Mouse (Mus musculus) embryonic facial prominence, embryonic 13.5 days (tissue): ENCODE data around the gene Akt1. TPM values are rescaled to one million over a fixed set of nuclear protein-coding genes. Genes with fewer than 3 reads are reported as not detected.

Experiments used
- ATAC-seq: fragments of 200-750 bp; cut with Nextera tagmentation; 2 replicates; pipeline ENCODE4 v1.8.0; 2017; ENCODE audit warnings: low read depth; ENCODE audit not compliant: insufficient number of reproducible peaks, insufficient read depth, low FRiP score, low TSS enrichment
- H3K27ac ChIP-seq: fragments of 300-500 bp; sonication (generic); 2 replicates; pipeline ENCODE4 v1.5.1; 2015; ENCODE audit warnings: moderate library complexity, mild to moderate bottlenecking, inconsistent platforms
- H3K27me3 ChIP-seq: fragments of 300-500 bp; sonication (generic); 2 replicates; pipeline ENCODE4 v1.6.1; 2015; ENCODE audit warnings: mild to moderate bottlenecking, inconsistent platforms
- H3K36me3 ChIP-seq: fragments of 300-500 bp; sonication (generic); 2 replicates; pipeline ENCODE4 v1.6.1; 2015; ENCODE audit warnings: mild to moderate bottlenecking, inconsistent platforms
- H3K4me1 ChIP-seq: fragments of 300-500 bp; sonication (generic); 2 replicates; pipeline ENCODE4 v1.6.1; 2015; ENCODE audit warnings: inconsistent platforms
- H3K4me2 ChIP-seq: fragments of 300-500 bp; sonication (generic); 2 replicates; pipeline ENCODE4 v1.6.1; 2015; ENCODE audit warnings: moderate library complexity, mild to moderate bottlenecking, inconsistent platforms
- H3K4me3 ChIP-seq: fragments of 300-500 bp; sonication (generic); 2 replicates; pipeline ENCODE4 v1.5.1; 2015; ENCODE audit warnings: mild to moderate bottlenecking, inconsistent platforms
- H3K9ac ChIP-seq: fragments of 300-500 bp; sonication (generic); 2 replicates; pipeline ENCODE4 v1.6.1; 2015; ENCODE audit warnings: mild to moderate bottlenecking, inconsistent platforms
- H3K9me3 ChIP-seq: fragments of 300-500 bp; sonication (generic); 2 replicates; pipeline ENCODE4 v1.6.1; 2016; ENCODE audit warnings: inconsistent platforms
- WGBS: fragments of 180-500 bp; shearing (Covaris S2); methylation state at CpG from one replicate; pipeline ENCODE4 v1.1.7; 2015; ENCODE audit warnings: mixed read lengths; 5-methylcytosine and 5-hydroxymethylcytosine counted together
- polyA plus RNA-seq: library from polyadenylated mRNA; unstranded; fragments of >200 nt; fragmentation: Nextera tagmentation; extraction: Ambion mirVana; gene quantifications from 2 replicates; pipeline ENCODE4 v1.2.1, GENCODE M21; 2015

The Akt1 gene
- polyA plus RNA-seq, 1 experiment from 2014 or later = 49.7 TPM

DNA sequence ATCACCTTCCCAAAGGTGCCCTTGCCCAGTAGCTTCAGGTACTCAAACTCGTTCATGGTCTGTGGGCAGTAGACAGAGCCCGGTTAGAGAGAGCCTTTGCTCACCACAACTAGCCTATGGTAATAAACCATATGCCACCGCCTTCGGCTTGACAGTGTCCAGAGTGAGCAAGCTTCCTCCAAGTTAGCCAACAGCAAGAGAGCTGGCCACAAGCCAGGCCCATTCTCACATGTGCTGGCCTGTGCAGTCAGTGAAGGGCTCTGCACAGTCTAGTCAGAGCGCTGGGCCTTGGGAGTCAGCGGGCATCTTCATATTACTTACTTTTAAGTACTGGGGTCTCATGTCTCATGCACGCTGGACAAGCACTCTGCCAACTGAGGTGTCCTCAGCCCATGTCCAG is 16.1 kb downstream of the Akt1 start:
- ATAC-seq = no peak
- no peaks in the 10 kb centered on the region for H3K9me3 ChIP-seq
- 96% methylated on average over 7 of the region's 7 CpGs for WGBS
- H3K27me3 ChIP-seq = no peaks in the 10 kb centered on the region
- no peak overlapping the region for H3K27ac ChIP-seq
- H3K4me1 ChIP-seq = peaks cover 36% of the 10 kb centered on the region
- no peak overlapping the region for H3K4me2 ChIP-seq
- H3K9ac ChIP-seq = no peak overlapping the region
- H3K36me3 ChIP-seq = peaks cover 100% of the 10 kb centered on the region
- H3K4me3 ChIP-seq = no peak overlapping the region

DNA sequence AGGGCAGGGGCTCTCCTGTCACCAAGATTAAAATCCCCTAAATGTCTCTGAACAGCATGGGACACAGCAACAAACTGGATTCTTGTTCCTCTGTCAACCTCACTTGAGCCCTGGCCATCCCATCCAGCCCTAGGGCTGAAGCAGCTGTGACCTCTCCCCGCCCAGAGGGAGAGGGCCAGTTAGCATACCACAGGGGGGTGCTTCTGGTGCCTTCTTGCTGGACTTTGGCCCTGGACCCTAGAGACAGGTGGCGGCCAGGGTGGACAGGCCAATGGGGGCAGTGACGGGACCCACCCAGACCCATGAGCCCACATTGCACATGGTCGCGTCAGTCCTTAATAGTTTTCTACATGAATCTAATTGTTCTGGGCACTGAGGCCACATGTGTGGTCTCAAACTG is 20.6 kb downstream of the Akt1 start:
- H3K4me2 ChIP-seq = no peak overlapping the region
- H3K27me3 ChIP-seq = no peaks in the 10 kb centered on the region
- 88% methylated on average over 5 of the region's 5 CpGs for WGBS
- no peak overlapping the region for H3K4me3 ChIP-seq
- H3K4me1 ChIP-seq = no peaks in the 10 kb centered on the region
- no peaks in the 10 kb centered on the region for H3K9me3 ChIP-seq
- ATAC-seq = no peak
- H3K27ac ChIP-seq = 0 out of 2 replicates have a peak overlapping the region, but pooled peaks have one; percentile 2
- H3K36me3 ChIP-seq = peaks cover 99% of the 10 kb centered on the region
- 0 out of 2 replicates have a peak overlapping the region, but pooled peaks have one; percentile 6 for H3K9ac ChIP-seq

DNA sequence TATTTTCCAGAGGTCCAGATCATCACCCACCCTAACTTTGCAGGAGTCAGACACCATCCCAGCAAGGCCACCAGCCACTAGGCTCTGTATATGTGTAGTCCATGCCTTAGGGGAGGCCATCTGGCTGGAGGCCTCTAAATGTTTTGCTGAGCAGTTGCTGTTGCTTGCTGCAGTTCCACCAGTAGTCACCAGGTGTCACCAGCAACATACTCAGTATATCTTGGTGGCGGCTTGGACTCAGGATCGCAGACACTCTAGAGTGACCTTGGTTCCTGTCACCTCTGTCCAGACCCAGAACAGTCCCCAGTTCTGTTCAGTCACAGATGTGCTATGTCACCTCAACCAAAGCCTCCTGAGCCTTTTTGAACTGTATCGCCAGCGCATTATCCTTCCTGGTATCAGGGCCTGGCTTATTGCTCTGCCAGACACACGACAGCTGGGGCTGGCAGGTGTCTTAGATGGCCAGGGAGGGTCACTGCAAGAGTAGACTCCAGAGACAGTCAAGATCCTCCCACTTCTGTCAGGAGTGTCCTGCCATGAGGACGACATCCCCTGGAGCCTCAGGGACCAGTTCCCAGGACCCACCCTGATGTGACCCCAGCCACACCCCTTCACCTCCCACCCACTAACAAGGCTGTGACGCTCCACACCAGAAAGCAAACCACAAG is 21.4 kb downstream of the Akt1 start:
- Histone ChIP-seq H3K4me3 (no peak overlapping the region), H3K27ac (no peak overlapping the region), H3K4me2 (no peak overlapping the region), H3K9me3 (no peaks in the 10 kb centered on the region), H3K9ac (no peak overlapping the region), H3K27me3 (no peaks in the 10 kb centered on the region), H3K4me1 (no peaks in the 10 kb centered on the region), H3K36me3 (peaks cover 99% of the 10 kb centered on the region)
- no peak for ATAC-seq
- 57% methylated on average over 7 of the region's 7 CpGs for WGBS

DNA sequence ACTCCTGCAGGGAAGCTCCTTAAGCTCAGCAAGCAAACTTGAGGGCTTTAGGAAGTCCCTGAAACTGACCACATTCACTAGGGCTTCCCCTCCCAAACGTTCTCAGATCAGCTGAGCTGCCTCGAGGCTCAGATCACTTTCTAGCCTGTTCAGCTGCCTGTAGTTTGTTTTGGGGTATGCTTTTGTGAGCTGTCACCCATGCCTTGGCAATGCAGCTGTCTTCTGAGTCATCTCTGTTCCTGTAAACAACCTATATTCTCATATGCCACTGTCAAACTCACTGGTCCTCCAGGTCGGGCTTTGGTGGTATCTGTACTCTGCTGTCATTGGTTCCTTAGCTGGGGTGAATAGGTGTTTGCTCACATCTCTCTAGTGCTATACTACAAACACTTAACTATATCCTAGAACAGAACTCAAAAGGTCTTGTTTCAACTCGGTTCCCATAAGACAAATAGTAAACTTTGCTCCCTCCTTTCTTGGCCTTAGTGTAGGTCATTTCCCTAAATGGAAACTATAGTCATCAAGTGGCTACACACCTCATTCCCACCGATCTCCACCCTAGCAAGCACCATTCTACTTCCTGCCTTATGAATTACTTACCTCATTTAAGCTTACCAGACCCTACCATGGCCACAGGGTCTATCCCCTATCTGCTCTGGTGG is 22.8 kb downstream of the Akt1 start:
- WGBS = 72% methylated on average over 5 of the region's 5 CpGs
- ATAC-seq = no peak
- no peak overlapping the region for H3K9ac ChIP-seq
- no peaks in the 10 kb centered on the region for H3K9me3 ChIP-seq
- no peak overlapping the region for H3K27ac ChIP-seq
- no peak overlapping the region for H3K4me2 ChIP-seq
- peaks cover 99% of the 10 kb centered on the region for H3K36me3 ChIP-seq
- H3K4me1 ChIP-seq = no peaks in the 10 kb centered on the region; the same call in 1 of the 2 replicates
- H3K4me3 ChIP-seq = no peak overlapping the region
- no peaks in the 10 kb centered on the region for H3K27me3 ChIP-seq

DNA sequence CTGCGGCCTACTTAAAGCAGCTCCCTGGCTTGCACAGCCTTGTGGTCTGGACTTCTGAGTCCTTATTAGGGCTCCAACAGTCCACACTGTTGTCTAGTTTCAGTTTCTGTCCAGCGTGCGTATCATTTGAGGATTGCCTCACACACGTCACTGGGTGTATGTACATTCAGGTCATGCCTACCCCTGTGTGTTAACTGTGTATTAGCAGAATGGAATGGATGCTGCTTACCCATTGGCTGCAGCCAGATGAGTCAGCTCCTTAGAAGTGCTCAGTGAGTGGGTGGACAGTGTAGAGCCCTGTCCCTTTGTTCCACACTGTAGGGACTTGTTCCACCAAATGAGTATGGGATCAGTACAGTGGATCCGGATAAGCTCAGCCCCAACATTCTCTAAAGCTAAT is 26.6 kb downstream of the Akt1 start:
- H3K4me1 ChIP-seq = peaks cover 20% of the 10 kb centered on the region
- H3K27ac ChIP-seq = no peak overlapping the region
- no peak for ATAC-seq
- no peak overlapping the region for H3K9ac ChIP-seq
- no peaks in the 10 kb centered on the region for H3K27me3 ChIP-seq
- 92% methylated on average over 5 of the region's 5 CpGs for WGBS
- H3K36me3 ChIP-seq = peaks cover 63% of the 10 kb centered on the region
- H3K4me2 ChIP-seq = no peak overlapping the region
- H3K4me3 ChIP-seq = no peak overlapping the region
- no peaks in the 10 kb centered on the region for H3K9me3 ChIP-seq

DNA sequence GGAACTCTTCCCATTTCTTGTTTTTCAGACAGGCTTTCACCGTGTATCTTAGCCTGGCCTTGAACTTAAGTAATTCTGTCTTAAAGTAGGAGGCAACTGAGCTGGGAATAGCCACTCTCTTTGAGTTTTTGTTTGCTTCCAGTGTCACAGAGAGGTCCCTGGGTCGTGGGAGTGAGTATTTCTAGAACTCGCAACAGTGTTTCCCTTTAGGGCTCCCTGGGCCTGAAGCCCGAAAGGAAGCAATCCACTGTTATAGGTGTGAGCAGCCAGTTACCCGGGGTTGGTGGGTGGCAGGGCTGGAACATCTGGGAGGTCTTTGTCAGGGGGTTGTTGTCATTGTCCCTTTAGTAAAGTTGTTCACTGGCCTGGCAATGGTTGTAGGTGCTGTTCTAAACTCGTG is 28.5 kb downstream of the Akt1 start:
- Histone ChIP-seq H3K9ac (peak overlapping the region; percentile 87), H3K4me3 (peak overlapping the region; percentile 87), H3K9me3 (no peaks in the 10 kb centered on the region), H3K27me3 (no peaks in the 10 kb centered on the region), H3K27ac (no peak overlapping the region), H3K4me1 (peaks cover 20% of the 10 kb centered on the region), H3K4me2 (peak overlapping the region; percentile 90), H3K36me3 (peaks cover 44% of the 10 kb centered on the region)
- ATAC-seq = no peak
- whole genome bisulfite sequencing = 54% methylated on average over 6 of the region's 6 CpGs

DNA sequence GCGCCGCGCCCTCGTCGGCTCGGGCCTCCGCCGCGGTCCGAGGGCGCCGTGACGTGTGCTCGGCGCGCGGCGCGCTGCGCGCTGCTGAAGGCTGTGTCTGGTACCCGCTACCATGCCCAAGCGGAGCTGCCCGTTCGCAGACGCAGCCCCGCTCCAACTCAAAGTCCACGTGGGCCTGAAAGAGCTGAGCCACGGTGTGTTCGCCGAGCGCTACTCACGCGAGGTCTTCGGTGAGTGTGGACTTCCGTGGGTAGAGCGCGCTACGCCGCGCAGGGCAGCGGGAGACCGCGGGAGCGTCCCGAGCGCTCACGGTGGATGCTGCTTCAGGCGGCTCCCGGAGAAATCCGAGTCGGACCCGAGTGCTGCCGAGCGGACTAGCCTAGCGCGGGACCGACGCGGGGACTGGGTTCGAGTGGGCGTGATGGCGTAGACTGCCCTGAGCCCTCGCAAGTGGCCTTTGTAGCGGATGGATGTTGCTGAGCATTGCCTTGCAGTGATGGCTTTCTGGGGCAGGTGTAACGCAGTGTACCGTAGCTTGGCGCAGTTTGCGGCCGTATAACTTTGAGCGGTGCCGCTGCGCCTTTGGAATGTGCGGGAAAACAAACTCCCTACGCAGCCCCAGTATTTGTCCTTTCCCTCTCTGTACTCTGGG is 29.7 kb downstream of the Akt1 start:
- Histone ChIP-seq H3K9me3 (no peaks in the 10 kb centered on the region), H3K27ac (peak overlapping the region; percentile 93), H3K36me3 (peaks cover 33% of the 10 kb centered on the region), H3K4me1 (peaks cover 20% of the 10 kb centered on the region), H3K9ac (peak overlapping the region; percentile 87), H3K27me3 (no peaks in the 10 kb centered on the region), H3K4me3 (peak overlapping the region; percentile 87), H3K4me2 (peak overlapping the region; percentile 90)
- ATAC-seq = no peak; the same call in 1 of the 2 replicates
- under 1% methylated on average over 75 of the region's 75 CpGs for WGBS

GRCm38 (mm10) chr12:112644180-112644854 is 30.4 kb downstream of the Akt1 start, which contains the start of gene Siva1:
Gene Siva1, plus strand, starts transcription at chr12:112644679.
- peaks cover 20% of the 10 kb centered on the region for H3K4me1 ChIP-seq
- peak; percentile 96 for ATAC-seq
- no peaks in the 10 kb centered on the region for H3K9me3 ChIP-seq
- H3K4me2 ChIP-seq = peak within 1 kb of the TSS; percentile 90
- no peaks in the 10 kb centered on the region for H3K27me3 ChIP-seq
- 2% methylated on average over 44 of the region's 46 CpGs for WGBS
- H3K9ac ChIP-seq = peak within 1 kb of the TSS; percentile 87
- peak within 1 kb of the TSS; percentile 87 for H3K4me3 ChIP-seq
- peaks cover 26% of the 10 kb centered on the region for H3K36me3 ChIP-seq
- H3K27ac ChIP-seq = peak within 1 kb of the TSS; percentile 93

DNA sequence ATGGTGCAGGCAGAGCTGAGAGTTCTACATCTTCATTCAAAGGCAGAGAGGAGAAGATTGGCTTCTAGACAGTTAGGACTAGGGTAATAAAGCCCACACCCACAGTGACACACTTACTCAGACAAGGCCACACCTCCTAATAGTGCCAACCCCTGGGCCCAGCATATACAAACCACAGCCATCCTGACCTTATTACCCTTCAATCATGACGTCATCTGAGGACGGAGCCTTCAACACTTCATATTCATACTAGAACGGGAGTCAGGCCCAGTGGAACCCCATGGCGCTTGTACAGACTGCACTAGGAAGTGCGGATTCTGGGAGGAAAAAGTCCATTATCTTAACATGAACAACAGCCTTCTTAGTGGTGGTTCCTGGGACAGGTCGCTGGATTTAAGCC is 31.6 kb downstream of the Akt1 start:
- no peaks in the 10 kb centered on the region for H3K27me3 ChIP-seq
- no peak overlapping the region for H3K4me3 ChIP-seq
- peaks cover 20% of the 10 kb centered on the region for H3K4me1 ChIP-seq

DNA sequence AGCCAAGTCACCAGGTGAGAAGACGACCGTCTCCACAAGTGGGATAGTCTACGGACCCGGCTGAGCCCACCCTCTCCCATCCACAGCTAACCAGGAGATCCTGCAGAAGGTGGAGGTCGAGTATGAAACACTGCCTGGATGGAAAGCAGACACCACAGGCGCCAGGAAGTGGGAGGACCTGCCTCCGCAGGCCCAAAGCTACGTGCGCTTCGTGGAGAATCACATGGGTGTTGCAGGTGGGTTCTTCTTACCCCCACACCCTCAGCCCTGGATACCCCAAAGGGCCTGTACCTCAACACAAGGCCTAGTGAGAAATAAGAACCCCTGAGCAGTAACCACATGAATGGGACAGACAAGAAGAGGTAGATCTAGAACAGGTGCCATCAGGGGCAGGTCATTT is 35.2 kb downstream of the Akt1 start:
- Histone ChIP-seq H3K9me3 (no peaks in the 10 kb centered on the region), H3K9ac (no peak overlapping the region), H3K27me3 (no peaks in the 10 kb centered on the region), H3K27ac (no peak overlapping the region), H3K4me1 (peaks cover 5% of the 10 kb centered on the region; the same call in 1 of the 2 replicates), H3K4me2 (no peak overlapping the region), H3K4me3 (no peak overlapping the region), H3K36me3 (no peaks in the 10 kb centered on the region)
- no peak for ATAC-seq
- WGBS = 80% methylated on average over 10 of the region's 10 CpGs

More for the DNA sequence above, 31.6 kb downstream of the Akt1 start:
- peaks cover 14% of the 10 kb centered on the region for H3K36me3 ChIP-seq
- no peak overlapping the region for H3K27ac ChIP-seq
- WGBS = 91% methylated on average over 6 of the region's 6 CpGs
- no peaks in the 10 kb centered on the region for H3K9me3 ChIP-seq
- H3K4me2 ChIP-seq = no peak overlapping the region
- no peak for ATAC-seq
- H3K9ac ChIP-seq = no peak overlapping the region

DNA sequence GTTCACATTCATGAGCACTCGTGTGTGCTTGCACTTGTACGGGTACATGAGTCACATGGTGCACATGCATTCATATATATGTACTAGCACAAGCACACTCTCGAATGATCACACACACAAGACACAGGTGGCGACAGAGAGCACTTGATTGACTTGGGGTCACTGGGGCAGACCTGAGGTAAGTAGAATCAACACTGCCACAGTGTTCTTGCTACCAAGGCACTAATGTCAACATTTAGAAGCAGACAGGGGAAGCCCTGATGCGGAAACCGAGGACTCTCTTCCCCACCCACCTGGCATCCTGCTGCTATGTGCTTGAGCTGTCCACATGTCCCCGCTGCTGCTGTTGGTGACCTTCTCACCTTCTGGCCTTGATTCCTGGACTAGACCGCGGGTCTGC is 41.0 kb downstream of the Akt1 start:
- Histone ChIP-seq H3K27me3 (no peaks in the 10 kb centered on the region), H3K4me3 (no peak overlapping the region), H3K36me3 (no peaks in the 10 kb centered on the region), H3K9ac (no peak overlapping the region), H3K27ac (no peak overlapping the region), H3K4me1 (peaks cover 9% of the 10 kb centered on the region), H3K9me3 (no peaks in the 10 kb centered on the region), H3K4me2 (no peak overlapping the region)
- WGBS = 73% methylated on average over 9 of the region's 9 CpGs
- ATAC-seq = no peak
